Mouse (Mus musculus): ENCODE measurements around the gene Prkag2.

Prkag2 gene

GRCm38 (mm10) chr5:24928816-24929215 is 171.6 kb downstream of the Prkag2 start:
- no peak for DNase-seq (ENCODE audit: low read depth, low spot score)

DNA sequence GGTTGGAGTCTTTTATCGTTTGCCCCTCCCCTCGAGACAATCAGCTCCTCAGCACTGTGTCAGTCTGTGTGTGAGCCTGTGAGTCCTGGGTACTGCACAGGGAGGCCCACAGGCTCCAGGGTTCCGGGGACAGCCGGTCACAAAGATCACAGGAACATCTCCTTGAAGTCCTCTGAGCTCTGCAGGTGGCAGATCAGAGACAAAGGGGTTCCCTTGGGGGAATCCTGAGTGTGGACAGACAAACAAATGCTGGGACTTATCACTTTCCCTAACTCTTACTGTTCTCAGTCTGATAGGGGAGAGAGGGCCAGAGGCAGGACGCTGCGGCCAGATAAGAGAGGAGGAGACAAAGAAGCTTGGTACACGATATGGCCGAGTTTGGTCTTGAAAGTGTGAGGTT is 172.7 kb downstream of the Prkag2 start:
- no peak for DNase-seq (ENCODE audit: low read depth, low spot score)

DNA sequence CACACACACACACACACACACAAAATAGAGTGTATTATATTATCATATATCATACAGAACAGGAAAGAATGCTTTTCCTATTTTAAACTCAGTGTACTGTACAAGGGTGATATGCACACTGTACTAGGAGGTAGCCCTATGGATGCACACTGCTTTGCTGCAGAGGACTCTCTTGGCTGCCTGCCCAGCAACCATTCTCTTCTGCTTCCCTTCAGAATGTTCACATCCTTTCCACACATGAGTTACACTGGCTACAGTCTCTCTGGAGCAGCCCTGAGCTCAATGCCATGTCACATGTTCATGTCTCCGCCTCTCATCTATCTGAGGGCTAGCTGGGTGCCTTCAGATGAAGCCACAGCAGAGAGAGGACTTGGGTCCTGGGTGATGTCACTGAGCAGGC is 181.3 kb downstream of the Prkag2 start:
- DNase-seq (ENCODE audit: low read depth, low spot score) = no peak

DNA sequence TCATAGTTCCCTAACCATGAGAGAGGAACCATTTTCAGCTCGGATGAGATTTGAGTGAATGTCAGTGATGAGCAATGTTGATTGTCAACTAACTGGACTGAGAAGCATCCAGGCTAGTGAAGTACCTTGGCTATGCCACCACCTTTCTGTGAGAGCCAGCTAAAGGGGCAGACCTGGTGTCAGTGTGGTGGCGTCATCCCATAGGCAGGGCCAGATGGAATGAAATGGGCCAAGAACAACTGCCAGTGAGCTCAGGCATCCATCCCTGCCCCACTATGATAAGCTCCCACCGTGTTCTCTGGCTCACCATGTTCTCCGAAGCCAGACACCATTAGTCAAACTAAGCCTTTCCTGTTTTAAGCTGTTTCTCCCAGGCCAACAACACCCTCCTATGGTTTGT is 183.9 kb downstream of the Prkag2 start:
- DNase-seq (ENCODE audit: low read depth, low spot score) = no peak

- no peak for DNase-seq (ENCODE audit: low read depth, low spot score)
Measured at GRCm38 (mm10) chr5:24915119-24915518, 185.3 kb downstream of the Prkag2 start.

DNA sequence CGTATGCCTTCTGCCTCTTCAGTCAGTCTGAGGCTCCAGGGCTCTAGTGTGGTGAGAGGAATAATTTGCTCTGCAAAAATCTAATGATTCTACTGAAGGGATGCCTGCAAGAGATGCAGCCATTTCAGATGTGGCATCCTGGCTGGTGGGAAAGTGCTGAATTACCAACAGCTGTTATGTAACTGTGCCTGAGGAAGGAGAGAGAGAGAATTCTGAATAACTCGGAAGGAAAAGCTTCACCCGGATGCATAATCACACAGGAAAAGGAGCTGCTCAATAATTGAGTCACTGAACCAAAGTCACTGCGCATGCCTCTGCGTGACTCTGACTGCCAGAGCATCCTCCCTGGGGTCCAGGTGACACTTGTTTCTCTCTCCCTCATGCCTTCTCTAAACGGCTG is 186.8 kb downstream of the Prkag2 start:
- no peak for DNase-seq (ENCODE audit: low read depth, low spot score)

GRCm38 (mm10) chr5:24908820-24909716 is 191.4 kb downstream of the Prkag2 start:
- DNase-seq (ENCODE audit: low read depth, low spot score) = peak; percentile 43

DNA sequence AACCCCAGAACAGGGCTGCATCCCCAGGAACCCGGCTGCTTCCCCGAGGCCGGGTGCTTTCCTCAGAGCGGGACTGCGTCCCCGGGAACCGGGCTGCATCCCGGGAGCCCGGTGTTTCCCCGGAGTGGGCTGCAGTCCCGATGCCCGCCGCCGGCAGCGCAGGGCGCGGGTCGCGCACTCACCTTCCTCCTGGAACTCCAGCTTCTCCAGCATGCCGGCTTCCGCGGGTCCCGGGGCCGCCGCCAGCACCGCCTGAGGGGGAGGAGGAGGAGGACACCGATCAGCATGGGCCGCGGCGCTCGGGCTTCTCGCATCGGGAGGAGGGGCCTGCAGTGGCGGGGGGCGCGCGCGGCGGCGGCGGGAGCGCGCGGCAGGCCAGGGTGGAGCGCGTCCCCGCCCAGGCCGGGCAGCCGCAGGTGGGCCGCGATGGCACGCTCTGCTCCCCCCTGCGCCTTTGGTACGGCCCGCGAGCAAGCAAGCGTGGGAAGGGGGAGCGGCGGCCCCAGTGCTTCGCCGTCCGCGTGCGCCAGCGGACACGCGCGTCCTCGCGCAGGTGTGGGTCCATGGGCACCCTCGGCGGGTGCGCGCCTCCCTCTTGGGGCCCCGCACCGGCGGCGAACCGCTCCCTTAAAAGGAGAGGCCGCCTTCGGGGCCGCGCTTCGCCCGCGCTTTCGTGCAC is 192.2 kb downstream of the Prkag2 start:
- DNase-seq (ENCODE audit: low read depth, low spot score) = peak; percentile 84

DNA sequence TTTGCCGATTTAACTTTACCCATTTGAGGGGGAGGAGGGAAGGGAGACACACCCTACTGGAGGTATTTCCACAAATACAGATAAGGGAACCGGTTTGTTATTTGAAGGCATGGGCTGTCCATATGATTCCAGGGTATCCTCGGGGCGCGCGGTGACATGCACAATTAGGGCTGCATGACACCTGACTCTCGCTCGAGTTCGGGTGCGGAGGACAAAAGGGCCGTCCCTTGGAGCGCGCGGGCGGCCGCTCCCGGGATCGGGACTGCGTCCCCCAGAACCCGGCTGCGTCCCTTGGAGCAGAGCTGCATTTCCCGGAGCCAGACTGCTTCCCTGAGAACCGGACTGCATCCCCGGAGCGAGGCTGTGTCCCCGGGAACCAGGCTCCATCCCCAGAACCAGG is 192.7 kb downstream of the Prkag2 start:
- no peak for DNase-seq (ENCODE audit: low read depth, low spot score)

GRCm38 (mm10) chr5:24906844-24907243 is 193.6 kb downstream of the Prkag2 start:
- DNase-seq (ENCODE audit: low read depth, low spot score) = no peak

- no peak for DNase-seq (ENCODE audit: low read depth, low spot score)
Measured at GRCm38 (mm10) chr5:24904941-24905340, 195.5 kb downstream of the Prkag2 start.

GRCm38 (mm10) chr5:24904423-24904822 is 196.0 kb downstream of the Prkag2 start:
- no peak for DNase-seq (ENCODE audit: low read depth, low spot score)

- DNase-seq (ENCODE audit: low read depth, low spot score) = no peak
Measured at GRCm38 (mm10) chr5:24904001-24904400, 196.4 kb downstream of the Prkag2 start.

- DNase-seq (ENCODE audit: low read depth, low spot score) = peak; percentile 27
Measured at GRCm38 (mm10) chr5:24902835-24903234, 197.6 kb downstream of the Prkag2 start.

DNA sequence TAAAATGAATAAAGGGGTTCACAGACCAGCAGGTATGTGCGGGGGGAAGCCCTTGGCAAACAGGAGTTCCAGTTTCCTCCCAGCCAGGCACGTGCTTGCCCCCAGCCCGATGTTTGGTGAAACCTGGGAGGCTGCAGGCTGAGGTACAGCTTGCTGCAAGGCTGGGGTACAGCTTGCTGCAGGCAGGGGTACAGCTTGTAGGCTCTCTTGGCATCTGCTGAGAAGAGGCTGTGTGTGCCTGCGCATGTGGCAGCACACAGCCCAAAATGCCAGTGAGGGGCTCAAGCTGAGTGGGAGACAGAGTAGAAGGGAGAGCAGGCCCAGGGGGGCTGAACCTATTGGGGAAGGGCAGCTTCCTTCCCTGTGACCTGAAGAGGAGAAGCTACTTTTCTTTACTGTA is 204.8 kb downstream of the Prkag2 start:
- DNase-seq (ENCODE audit: low read depth, low spot score) = no peak

- no peak for DNase-seq (ENCODE audit: low read depth, low spot score)
Measured at GRCm38 (mm10) chr5:24894814-24895213, 205.6 kb downstream of the Prkag2 start.

DNA sequence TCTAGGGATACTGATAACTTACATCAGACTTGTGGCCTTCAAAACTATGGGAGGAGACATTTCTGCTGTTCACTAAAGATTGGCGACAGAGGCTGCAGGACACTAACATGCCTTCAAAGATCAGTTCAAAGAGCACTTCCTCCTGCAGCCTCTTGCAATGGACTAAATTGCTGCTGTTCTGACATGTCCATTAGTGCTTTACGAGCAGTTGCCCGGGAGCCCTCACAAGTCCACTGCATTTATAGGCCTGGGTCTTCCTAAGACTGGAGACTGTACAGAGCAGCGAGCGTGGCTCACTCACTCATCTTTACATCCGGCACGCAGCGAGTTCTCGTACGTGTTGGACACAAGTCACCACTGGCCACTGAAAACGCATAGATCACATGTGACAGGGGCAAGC is 208.0 kb downstream of the Prkag2 start:
- no peak for DNase-seq (ENCODE audit: low read depth, low spot score)

GRCm38 (mm10) chr5:24889860-24890259 is 210.6 kb downstream of the Prkag2 start:
- DNase-seq (ENCODE audit: low read depth, low spot score) = no peak

DNA sequence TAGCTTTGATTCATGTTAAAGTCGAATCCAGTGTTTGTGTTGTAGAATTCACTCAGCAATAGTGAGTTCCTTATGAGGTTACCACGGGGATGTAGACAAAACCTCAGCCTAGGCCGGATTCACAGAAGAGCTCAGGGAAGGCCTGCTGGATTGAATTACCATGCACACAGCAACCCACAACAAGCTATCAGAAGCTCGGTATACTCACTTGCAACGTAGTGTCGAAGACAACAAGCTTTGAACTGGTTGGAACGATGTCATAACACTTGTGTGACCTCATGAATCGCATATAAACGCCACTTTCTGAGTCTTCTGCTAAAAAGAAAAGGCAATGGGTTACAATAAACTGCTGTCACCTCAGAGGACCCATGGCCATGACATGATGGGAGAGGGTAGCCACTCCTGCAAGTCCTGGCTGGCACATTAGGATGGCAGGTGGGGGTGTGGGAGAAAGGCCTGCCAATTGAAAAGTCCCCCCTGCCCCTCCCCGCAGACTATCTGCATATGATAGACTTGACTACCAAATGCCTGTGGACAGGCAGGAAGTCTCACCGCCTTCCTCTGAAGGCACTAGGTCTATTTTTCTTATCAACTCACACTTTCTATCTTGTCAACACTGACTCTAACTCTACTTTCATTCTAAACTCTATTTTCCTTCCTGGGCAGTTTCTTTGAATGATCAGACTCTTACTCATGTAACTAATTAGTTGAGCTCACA is 211.4 kb downstream of the Prkag2 start:
- no peak for DNase-seq (ENCODE audit: low read depth, low spot score)

DNA sequence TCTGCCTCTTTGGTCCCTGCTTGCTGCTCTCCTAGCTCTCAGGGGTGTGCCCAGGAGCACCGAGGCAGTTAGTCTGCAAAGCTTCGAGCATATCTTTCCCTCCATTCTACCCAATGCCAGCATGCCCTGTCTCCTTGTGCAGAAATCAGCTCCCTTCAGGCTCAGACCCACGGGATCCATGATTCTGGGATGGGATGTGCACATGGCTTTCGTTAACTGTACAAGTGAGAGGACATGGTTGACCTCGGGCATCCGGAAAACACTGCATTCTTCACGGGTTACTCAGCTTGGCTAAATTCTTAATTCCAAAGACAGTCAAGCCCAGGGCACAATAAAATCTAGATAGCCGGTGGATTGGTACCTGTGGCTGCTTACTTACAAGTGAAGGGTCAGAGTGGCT is 213.2 kb downstream of the Prkag2 start:
- DNase-seq (ENCODE audit: low read depth, low spot score) = no peak

- DNase-seq (ENCODE audit: low read depth, low spot score) = no peak
Measured at GRCm38 (mm10) chr5:24878713-24879112, 221.7 kb downstream of the Prkag2 start.

Data from forelimb bud, embryonic 11.5 days (tissue).